Mouse (Mus musculus): ENCODE measurements at regions not wholly inside any gene's neighbourhood (a gene's known extent, or its start where the extent isn't known, plus 50 kb on each side); places are given as distances from the start of the nearest gene placed in this dataset.

GRCm38 (mm10) chr7:130036845-130037572, 445.3 kb downstream of the Wdr11 start:
- Histone ChIP-seq H3K79me2 (ENCODE audit: control insufficient read depth, insufficient read depth) (no peaks in the 10 kb centered on the region), H3K36me3 (ENCODE audit: control insufficient read depth, insufficient read depth) (no peaks in the 10 kb centered on the region), H3K79me3 (ENCODE audit: low read depth) (no peaks in the 10 kb centered on the region), H3ac (ENCODE audit: control insufficient read depth, insufficient read length, low read depth) (no peak overlapping the region), H3K4me3 (ENCODE audit: insufficient read depth, poor library complexity, severe bottlenecking) (no peak overlapping the region), H3K27me3 (ENCODE audit: control insufficient read depth, insufficient read depth, insufficient read length) (no peaks in the 10 kb centered on the region)
- no peak for TF ChIP-seq FOSL1 (IDR thresholded peaks at IDR 0.05; ENCODE audit: insufficient read depth, low read length, poor library complexity, severe bottlenecking)
- no peak for TF ChIP-seq CTCF (IDR thresholded peaks at IDR 0.05; ENCODE audit: control insufficient read depth, insufficient read depth, insufficient read length)
- no peak for TF ChIP-seq MAX (IDR thresholded peaks at IDR 0.05)
- TF ChIP-seq MYOD1 (IDR thresholded peaks at IDR 0.05; ENCODE audit: control insufficient read depth, insufficient read length, low read depth), result no peak
- TF ChIP-seq CEBPB (IDR thresholded peaks at IDR 0.05; ENCODE audit: low read depth), result no peak
- no peak for TF ChIP-seq USF1 (IDR thresholded peaks at IDR 0.05; ENCODE audit: low read depth)
- TF ChIP-seq MYOG (IDR thresholded peaks at IDR 0.05; ENCODE audit: control insufficient read depth, extremely low read depth, insufficient read length), result no peak

DNA sequence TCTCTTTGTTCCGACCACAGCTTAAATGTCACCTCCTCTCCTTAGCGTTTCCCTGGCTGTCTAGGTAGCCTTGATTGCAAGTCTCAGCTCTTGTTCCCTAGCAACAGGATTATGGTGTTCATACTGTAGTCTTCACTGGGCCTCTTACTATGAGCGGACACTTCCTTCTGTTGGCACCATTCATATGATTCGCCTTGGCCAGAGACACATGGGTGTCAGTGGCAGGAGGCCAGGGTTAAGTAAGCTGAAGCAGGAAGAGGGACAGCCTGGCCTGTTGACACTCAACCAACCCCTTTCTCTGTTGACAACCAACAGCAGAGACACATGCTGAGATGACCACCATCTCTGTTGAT, 445.9 kb downstream of the Wdr11 start:
- Histone ChIP-seq H3K79me2 (ENCODE audit: control insufficient read depth, insufficient read depth) (no peaks in the 10 kb centered on the region), H3K36me3 (ENCODE audit: control insufficient read depth, insufficient read depth) (no peaks in the 10 kb centered on the region), H3K79me3 (ENCODE audit: low read depth) (no peaks in the 10 kb centered on the region), H3K27me3 (ENCODE audit: control insufficient read depth, insufficient read depth, insufficient read length) (no peaks in the 10 kb centered on the region), H3K4me3 (ENCODE audit: insufficient read depth, poor library complexity, severe bottlenecking) (no peak overlapping the region), H3ac (ENCODE audit: control insufficient read depth, insufficient read length, low read depth) (no peak overlapping the region)
- no peak for TF ChIP-seq FOSL1 (IDR thresholded peaks at IDR 0.05; ENCODE audit: insufficient read depth, low read length, poor library complexity, severe bottlenecking)
- no peak for TF ChIP-seq MAX (IDR thresholded peaks at IDR 0.05)
- TF ChIP-seq MYOG (IDR thresholded peaks at IDR 0.05; ENCODE audit: control insufficient read depth, extremely low read depth, insufficient read length), result no peak
- no peak for TF ChIP-seq CTCF (IDR thresholded peaks at IDR 0.05; ENCODE audit: control insufficient read depth, insufficient read depth, insufficient read length)
- no peak for TF ChIP-seq MYOD1 (IDR thresholded peaks at IDR 0.05; ENCODE audit: control insufficient read depth, insufficient read length, low read depth)
- TF ChIP-seq USF1 (IDR thresholded peaks at IDR 0.05; ENCODE audit: low read depth), result no peak
- TF ChIP-seq CEBPB (IDR thresholded peaks at IDR 0.05; ENCODE audit: low read depth), result no peak

DNA sequence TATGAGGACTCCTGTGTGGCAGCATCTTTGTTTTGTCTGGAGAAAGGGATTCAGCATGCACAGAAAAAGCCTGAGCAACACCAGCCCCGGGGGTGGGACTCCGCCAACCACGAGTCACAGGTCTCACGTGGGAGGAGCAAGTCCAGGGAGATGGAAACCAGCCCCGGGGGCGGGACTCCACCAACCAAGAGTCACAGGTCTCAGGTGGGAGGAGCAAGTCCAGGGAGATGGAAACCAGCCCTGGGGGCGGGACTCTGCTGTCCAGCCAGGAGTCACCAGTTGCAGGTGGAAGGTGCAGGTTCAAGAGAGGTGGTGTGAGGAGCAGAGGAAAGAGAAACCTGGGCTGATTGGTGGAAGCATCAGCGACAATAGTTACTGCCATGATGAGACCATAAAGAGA, 448.9 kb downstream of the Wdr11 start:
- Histone ChIP-seq H3K4me3 (ENCODE audit: insufficient read depth, poor library complexity, severe bottlenecking) (no peak overlapping the region), H3K79me3 (ENCODE audit: low read depth) (no peaks in the 10 kb centered on the region), H3ac (ENCODE audit: control insufficient read depth, insufficient read length, low read depth) (no peak overlapping the region), H3K36me3 (ENCODE audit: control insufficient read depth, insufficient read depth) (no peaks in the 10 kb centered on the region), H3K27me3 (ENCODE audit: control insufficient read depth, insufficient read depth, insufficient read length) (no peaks in the 10 kb centered on the region), H3K79me2 (ENCODE audit: control insufficient read depth, insufficient read depth) (no peaks in the 10 kb centered on the region)
- TF ChIP-seq MYOD1 (IDR thresholded peaks at IDR 0.05; ENCODE audit: control insufficient read depth, insufficient read length, low read depth) (no peak), CTCF (IDR thresholded peaks at IDR 0.05; ENCODE audit: control insufficient read depth, insufficient read depth, insufficient read length) (no peak), USF1 (IDR thresholded peaks at IDR 0.05; ENCODE audit: low read depth) (no peak), MAX (IDR thresholded peaks at IDR 0.05) (no peak), CEBPB (IDR thresholded peaks at IDR 0.05; ENCODE audit: low read depth) (no peak), MYOG (IDR thresholded peaks at IDR 0.05; ENCODE audit: control insufficient read depth, extremely low read depth, insufficient read length) (no peak), FOSL1 (IDR thresholded peaks at IDR 0.05; ENCODE audit: insufficient read depth, low read length, poor library complexity, severe bottlenecking) (no peak)

DNA sequence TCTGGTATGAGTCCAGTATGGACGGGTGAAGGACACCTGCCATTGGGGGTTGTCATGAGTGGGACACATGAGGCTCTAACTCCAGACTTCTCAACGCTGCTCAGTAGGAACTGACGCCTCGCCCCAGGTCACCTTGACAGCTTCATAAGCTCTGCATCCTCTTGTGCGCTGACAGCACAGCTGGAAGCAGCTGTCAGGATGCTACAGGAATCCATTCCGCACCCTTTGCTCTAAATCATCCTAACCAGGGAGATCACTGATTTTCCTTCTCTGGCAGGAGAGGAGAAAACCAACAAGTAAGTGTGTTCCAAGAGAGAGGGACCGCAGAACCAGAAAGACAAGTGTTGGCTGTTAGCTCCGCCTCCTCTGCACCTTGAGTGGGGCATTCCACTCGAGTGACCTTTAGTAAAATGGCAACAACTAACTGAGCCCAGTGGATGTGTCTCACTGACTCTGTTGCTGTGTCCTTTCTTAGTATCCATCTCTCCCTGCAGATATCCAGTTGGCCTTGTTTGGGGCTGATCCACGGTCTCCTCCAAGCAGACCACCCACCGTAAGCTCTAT, 449.8 kb downstream of the Wdr11 start:
- no peaks in the 10 kb centered on the region for H3K27me3 ChIP-seq (ENCODE audit: control insufficient read depth, insufficient read depth, insufficient read length)
- no peaks in the 10 kb centered on the region for H3K36me3 ChIP-seq (ENCODE audit: control insufficient read depth, insufficient read depth)
- H3K4me3 ChIP-seq (ENCODE audit: insufficient read depth, poor library complexity, severe bottlenecking), result no peak overlapping the region
- TF ChIP-seq CEBPB (IDR thresholded peaks at IDR 0.05; ENCODE audit: low read depth) (no peak), MYOD1 (IDR thresholded peaks at IDR 0.05; ENCODE audit: control insufficient read depth, insufficient read length, low read depth) (no peak), MYOG (IDR thresholded peaks at IDR 0.05; ENCODE audit: control insufficient read depth, extremely low read depth, insufficient read length) (no peak), USF1 (IDR thresholded peaks at IDR 0.05; ENCODE audit: low read depth) (no peak), MAX (IDR thresholded peaks at IDR 0.05) (no peak), CTCF (IDR thresholded peaks at IDR 0.05; ENCODE audit: control insufficient read depth, insufficient read depth, insufficient read length) (no peak), FOSL1 (IDR thresholded peaks at IDR 0.05; ENCODE audit: insufficient read depth, low read length, poor library complexity, severe bottlenecking) (no peak)
- H3K79me2 ChIP-seq (ENCODE audit: control insufficient read depth, insufficient read depth), result no peaks in the 10 kb centered on the region
- H3K79me3 ChIP-seq (ENCODE audit: low read depth), result no peaks in the 10 kb centered on the region
- H3ac ChIP-seq (ENCODE audit: control insufficient read depth, insufficient read length, low read depth), result no peak overlapping the region

DNA sequence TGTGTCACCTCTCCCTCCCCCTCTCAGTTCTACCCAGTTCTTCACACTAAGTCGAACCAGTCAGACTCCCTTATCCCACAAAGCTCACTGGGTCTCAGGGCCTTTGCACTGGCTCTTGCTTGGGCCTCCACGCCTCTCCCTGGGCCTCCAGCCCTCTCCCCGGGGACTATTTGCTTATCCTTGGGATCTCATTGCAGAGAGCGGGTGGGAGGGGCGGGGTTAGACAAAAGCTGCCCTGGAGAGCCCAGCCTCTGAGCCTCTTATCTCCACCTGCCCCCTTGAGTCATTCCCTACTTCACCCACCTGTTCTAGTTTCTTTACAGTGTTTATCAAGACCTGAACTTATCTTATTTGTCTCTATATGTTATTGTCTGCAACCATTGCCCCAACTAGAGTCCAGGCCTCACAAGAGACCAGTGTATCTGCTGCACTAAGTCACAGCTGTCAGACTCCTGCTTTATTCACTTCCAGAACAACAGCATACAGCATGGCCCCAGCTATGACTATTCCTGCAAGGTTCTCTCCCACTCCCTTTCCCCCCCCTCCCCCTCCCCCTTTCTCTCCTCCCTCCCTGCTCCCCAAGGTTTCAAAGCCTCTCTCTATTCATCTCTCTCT, 450.7 kb downstream of the Wdr11 start:
- no peak for TF ChIP-seq FOSL1 (IDR thresholded peaks at IDR 0.05; ENCODE audit: insufficient read depth, low read length, poor library complexity, severe bottlenecking)
- TF ChIP-seq CEBPB (IDR thresholded peaks at IDR 0.05; ENCODE audit: low read depth), result no peak
- TF ChIP-seq CTCF (IDR thresholded peaks at IDR 0.05; ENCODE audit: control insufficient read depth, insufficient read depth, insufficient read length), result no peak
- TF ChIP-seq MAX (IDR thresholded peaks at IDR 0.05), result no peak
- TF ChIP-seq USF1 (IDR thresholded peaks at IDR 0.05; ENCODE audit: low read depth), result no peak
- TF ChIP-seq MYOG (IDR thresholded peaks at IDR 0.05; ENCODE audit: control insufficient read depth, extremely low read depth, insufficient read length), result no peak
- TF ChIP-seq MYOD1 (IDR thresholded peaks at IDR 0.05; ENCODE audit: control insufficient read depth, insufficient read length, low read depth), result no peak
- no peaks in the 10 kb centered on the region for H3K79me3 ChIP-seq (ENCODE audit: low read depth)
- no peaks in the 10 kb centered on the region for H3K27me3 ChIP-seq (ENCODE audit: control insufficient read depth, insufficient read depth, insufficient read length)
- H3K4me3 ChIP-seq (ENCODE audit: insufficient read depth, poor library complexity, severe bottlenecking), result no peak overlapping the region
- no peaks in the 10 kb centered on the region for H3K36me3 ChIP-seq (ENCODE audit: control insufficient read depth, insufficient read depth)
- no peaks in the 10 kb centered on the region for H3K79me2 ChIP-seq (ENCODE audit: control insufficient read depth, insufficient read depth)
- no peak overlapping the region for H3ac ChIP-seq (ENCODE audit: control insufficient read depth, insufficient read length, low read depth)

Measured in C2C12 (cell line).